Mouse (Mus musculus) kidney, embryonic 15.5 days (tissue): ENCODE results near the gene Sytl3. TPM values are rescaled to one million over a fixed set of nuclear protein-coding genes. Genes with fewer than 3 reads are reported as not detected.
A peak's percentile ranks its signal among the peaks of the same experiment; 100 is the strongest.
"Not testable (repeated sequence)": the region's sequence is repeated elsewhere in the genome, so short reads cannot be mapped to it uniquely, and the experiment has no call there.

Experiments
- ATAC-seq: fragments of 200-750 bp; cut with Nextera tagmentation; replicated peaks from 2 replicates; pipeline ENCODE4 v1.8.0; 2017; ENCODE audit warnings: moderate TSS enrichment; ENCODE audit not compliant: low FRiP score
- H3K27ac ChIP-seq: fragments of 300-500 bp; sonication (generic); 2 replicates; pipeline ENCODE4 v1.5.1; 2015; ENCODE audit warnings: mild to moderate bottlenecking, inconsistent platforms
- H3K27me3 ChIP-seq: fragments of 300-500 bp; sonication (generic); 2 replicates; pipeline ENCODE4 v1.6.1; 2015; ENCODE audit warnings: inconsistent platforms
- H3K36me3 ChIP-seq: fragments of 300-500 bp; sonication (generic); 2 replicates; pipeline ENCODE4 v1.6.1; 2015; ENCODE audit warnings: inconsistent platforms
- H3K4me1 ChIP-seq: fragments of 300-500 bp; sonication (generic); 2 replicates; pipeline ENCODE4 v1.6.1; 2015; ENCODE audit warnings: inconsistent platforms
- H3K4me2 ChIP-seq: fragments of 300-500 bp; sonication (generic); 2 replicates; pipeline ENCODE4 v1.6.1; 2015; ENCODE audit warnings: moderate library complexity, mild to moderate bottlenecking, inconsistent platforms
- H3K4me3 ChIP-seq: fragments of 300-500 bp; sonication (generic); replicated peaks from 2 replicates; pipeline ENCODE4 v1.5.1; 2015; ENCODE audit warnings: mild to moderate bottlenecking, inconsistent platforms
- H3K9ac ChIP-seq: fragments of 300-500 bp; sonication (generic); 2 replicates; pipeline ENCODE4 v1.6.1; 2015; ENCODE audit warnings: mild to moderate bottlenecking, inconsistent platforms
- H3K9me3 ChIP-seq: fragments of 300-500 bp; sonication (generic); replicated peaks from 2 replicates; pipeline ENCODE4 v1.6.1; 2016; ENCODE audit warnings: inconsistent platforms
- WGBS: fragments of 180-500 bp; shearing (Covaris S2); methylation state at CpG from one replicate; pipeline ENCODE4 v1.1.7; 2015; ENCODE audit warnings: mixed read lengths; 5-methylcytosine and 5-hydroxymethylcytosine counted together
- polyA plus RNA-seq: library from polyadenylated mRNA; unstranded; fragments of >200 nt; fragmentation: Nextera tagmentation; extraction: Ambion mirVana; gene quantifications from 2 replicates; pipeline ENCODE4 v1.2.1, GENCODE M21; 2015

Gene Sytl3
- 1.1 and 1.2 TPM in 2 replicates for polyA plus RNA-seq

- ATAC-seq, H3K9ac ChIP-seq, H3K27ac ChIP-seq, H3K9me3 ChIP-seq, H3K4me2 ChIP-seq, H3K4me1 ChIP-seq, H3K4me3 ChIP-seq, H3K27me3 ChIP-seq, H3K36me3 ChIP-seq: not testable (repeated sequence)
- WGBS: 81% methylated on average over 5 of the region's 7 CpGs
Measured at GRCm38 (mm10) chr17:6658801-6659200, at the start of gene Sytl3. TSS of gene Sytl3 (plus strand) at chr17:6659093.

- not testable (repeated sequence) for H3K9ac ChIP-seq, H3K27ac ChIP-seq, H3K36me3 ChIP-seq, H3K9me3 ChIP-seq, H3K27me3 ChIP-seq, H3K4me2 ChIP-seq, H3K4me3 ChIP-seq, ATAC-seq, H3K4me1 ChIP-seq
- 67% methylated on average over 12 of the region's 14 CpGs for WGBS
Measured at GRCm38 (mm10) chr17:6613524-6613923, 45.4 kb upstream of the Sytl3 start.

GRCm38 (mm10) chr17:6614316-6614715, 44.6 kb upstream of the Sytl3 start:
- H3K4me3 ChIP-seq, ATAC-seq, H3K36me3 ChIP-seq, H3K4me2 ChIP-seq, H3K27me3 ChIP-seq, H3K9me3 ChIP-seq, H3K9ac ChIP-seq, H3K27ac ChIP-seq, H3K4me1 ChIP-seq: not testable (repeated sequence)
- 80% methylated on average over 4 of the region's 9 CpGs for WGBS

GRCm38 (mm10) chr17:6616731-6617130, 42.2 kb upstream of the Sytl3 start:
- H3K9ac ChIP-seq, ATAC-seq, H3K4me1 ChIP-seq, H3K4me3 ChIP-seq, H3K27ac ChIP-seq, H3K9me3 ChIP-seq, H3K27me3 ChIP-seq, H3K4me2 ChIP-seq, H3K36me3 ChIP-seq: not testable (repeated sequence)
- 94% methylated on average over 9 of the region's 9 CpGs for WGBS

GRCm38 (mm10) chr17:6617689-6618400, 41.0 kb upstream of the Sytl3 start:
- not testable (repeated sequence) for H3K4me2 ChIP-seq, H3K36me3 ChIP-seq, H3K4me1 ChIP-seq, H3K27me3 ChIP-seq, H3K4me3 ChIP-seq, H3K9me3 ChIP-seq, H3K9ac ChIP-seq, H3K27ac ChIP-seq
- WGBS: 24% methylated on average over 9 of the region's 13 CpGs
- ATAC-seq: peak; percentile 71

- not testable (repeated sequence) for ATAC-seq
Measured at GRCm38 (mm10) chr17:6619271-6619670, 39.6 kb upstream of the Sytl3 start.

GRCm38 (mm10) chr17:6620035-6620434, 38.9 kb upstream of the Sytl3 start:
- H3K27ac ChIP-seq, ATAC-seq, H3K4me3 ChIP-seq, H3K36me3 ChIP-seq, H3K4me2 ChIP-seq, H3K27me3 ChIP-seq, H3K9me3 ChIP-seq, H3K4me1 ChIP-seq, H3K9ac ChIP-seq: not testable (repeated sequence)
- WGBS: 52% methylated on average over 5 of the region's 6 CpGs

More at GRCm38 (mm10) chr17:6619271-6619670, 39.6 kb upstream of the Sytl3 start:
- not testable (repeated sequence) for H3K9ac ChIP-seq, H3K36me3 ChIP-seq, H3K9me3 ChIP-seq, H3K27me3 ChIP-seq, H3K4me2 ChIP-seq, H3K27ac ChIP-seq, H3K4me3 ChIP-seq, H3K4me1 ChIP-seq
- WGBS: 88% methylated on average over 5 of the region's 5 CpGs

GRCm38 (mm10) chr17:6620730-6621451, 38.0 kb upstream of the Sytl3 start:
- not testable (repeated sequence) for ATAC-seq, H3K9ac ChIP-seq, H3K27me3 ChIP-seq, H3K27ac ChIP-seq, H3K9me3 ChIP-seq, H3K4me2 ChIP-seq, H3K36me3 ChIP-seq, H3K4me1 ChIP-seq, H3K4me3 ChIP-seq
- WGBS: 75% methylated on average over 18 of the region's 20 CpGs

- WGBS: 90% methylated on average over 11 of the region's 12 CpGs
- H3K4me2 ChIP-seq, H3K36me3 ChIP-seq, H3K27me3 ChIP-seq, H3K9ac ChIP-seq, ATAC-seq, H3K4me1 ChIP-seq, H3K27ac ChIP-seq, H3K9me3 ChIP-seq, H3K4me3 ChIP-seq: not testable (repeated sequence)
Measured at GRCm38 (mm10) chr17:6621976-6622375, 36.9 kb upstream of the Sytl3 start.

GRCm38 (mm10) chr17:6624926-6625558, 33.9 kb upstream of the Sytl3 start:
- not testable (repeated sequence) for ATAC-seq, H3K4me3 ChIP-seq, H3K27ac ChIP-seq, H3K27me3 ChIP-seq, H3K9ac ChIP-seq, H3K4me1 ChIP-seq, H3K4me2 ChIP-seq, H3K36me3 ChIP-seq, H3K9me3 ChIP-seq
- 43% methylated on average over 2 of the region's 6 CpGs for WGBS

- not testable (repeated sequence) for H3K4me3 ChIP-seq, H3K9ac ChIP-seq, H3K27ac ChIP-seq, H3K4me2 ChIP-seq, H3K9me3 ChIP-seq, H3K27me3 ChIP-seq, H3K4me1 ChIP-seq, ATAC-seq, H3K36me3 ChIP-seq
- WGBS: 85% methylated on average over 4 of the region's 4 CpGs
Measured at GRCm38 (mm10) chr17:6630398-6630797, 28.5 kb upstream of the Sytl3 start.

GRCm38 (mm10) chr17:6632850-6633249, 26.0 kb upstream of the Sytl3 start:
- not testable (repeated sequence) for H3K9ac ChIP-seq, H3K4me1 ChIP-seq, H3K27me3 ChIP-seq, H3K4me3 ChIP-seq, H3K27ac ChIP-seq, ATAC-seq, H3K9me3 ChIP-seq, H3K4me2 ChIP-seq, H3K36me3 ChIP-seq
- 95% methylated on average over 6 of the region's 6 CpGs for WGBS
